In the genomic region with DNA sequence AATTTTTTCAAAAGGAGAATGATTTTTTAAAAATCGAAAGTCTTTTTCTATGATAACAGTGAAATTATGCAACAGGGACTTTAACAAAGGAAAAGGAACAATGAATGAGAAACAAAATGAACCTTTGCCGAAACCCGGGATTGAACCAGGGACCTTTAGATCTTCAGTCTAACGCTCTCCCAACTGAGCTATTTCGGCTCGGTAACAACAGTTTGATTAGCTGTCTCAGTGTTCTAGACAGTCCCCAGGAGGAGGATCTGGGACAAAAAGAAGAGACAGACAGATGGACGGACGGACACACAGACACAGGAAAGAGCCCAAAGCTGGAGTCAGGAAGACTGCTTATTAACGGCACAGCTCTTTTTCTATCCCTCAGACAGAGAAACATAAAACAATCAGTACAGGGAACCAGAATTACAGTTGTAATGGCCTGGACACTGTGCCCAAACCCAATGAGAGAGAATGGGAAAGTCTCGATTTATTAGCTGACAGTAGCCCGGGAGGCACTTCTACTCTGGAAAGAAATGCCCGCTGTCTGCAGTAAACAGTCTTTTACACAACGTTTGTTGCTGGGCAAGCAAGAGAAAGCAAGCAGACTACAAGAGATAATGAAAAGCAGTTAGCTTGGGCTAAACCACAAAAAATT, we compare ENCODE assay signal across 8 mouse cellular contexts. TPM values are rescaled to one million over a fixed set of nuclear protein-coding genes. Genes with fewer than 3 reads are reported as not detected.
A peak's percentile ranks its signal among the peaks of the same experiment; 100 is the strongest.
DNase-seq lines count a peak whose midpoint lies in the region; ATAC-seq lines count a peak whose summit lies in the region.

No protein-coding gene starts in this region.

- peaks cover 4% of the 10 kb centered on the region; the same call in 1 of the 2 replicates for H3K27me3 ChIP-seq in forebrain, embryonic 15.5 days
- H3K27me3 ChIP-seq in intestine, embryonic 14.5 days (replicated peaks; ENCODE audit: control insufficient read depth, insufficient read depth, low read length) = no peaks in the 10 kb centered on the region
- peaks cover 9% of the 10 kb centered on the region; the same call in 1 of the 2 replicates for H3K27me3 ChIP-seq in limb, embryonic 13.5 days
- H3K27me3 ChIP-seq in midbrain, embryonic 16.5 days (ENCODE audit: control insufficient read depth, insufficient read depth, low read depth, low read length) = peaks cover 6% of the 10 kb centered on the region

- WGBS in forebrain, embryonic 15.5 days = 2% methylated on average over 13 of the region's 13 CpGs
- WGBS in intestine, embryonic 14.5 days = 5% methylated on average over 13 of the region's 13 CpGs
- WGBS in limb, embryonic 13.5 days = 2% methylated on average over 13 of the region's 13 CpGs
- WGBS in midbrain, embryonic 16.5 days = 2% methylated on average over 13 of the region's 13 CpGs

- DNase-seq in kidney, adult 18-20 months = peak; percentile 6
- no peak for DNase-seq in kidney, postnatal 25 days
- DNase-seq in intestine, embryonic 14.5 days (ENCODE audit: low spot score) = peak; percentile 90
- peak; percentile 28 for DNase-seq in thymus, postnatal 4 days

- no peaks in the 10 kb centered on the region for H3K4me1 ChIP-seq in brown adipose tissue, adult 24 weeks (ENCODE audit: control insufficient read depth, insufficient read depth, insufficient read length, low read length)
- 0 out of 2 replicates have a peak, but pooled peaks cover 3% of the 10 kb centered on the region for H3K4me1 ChIP-seq in forebrain, embryonic 15.5 days
- no peaks in the 10 kb centered on the region for H3K4me1 ChIP-seq in intestine, embryonic 14.5 days (replicated peaks; ENCODE audit: control insufficient read depth, insufficient read depth, low read length)
- no peaks in the 10 kb centered on the region for H3K4me1 ChIP-seq in limb, embryonic 13.5 days
- no peaks in the 10 kb centered on the region; the same call in 1 of the 2 replicates for H3K4me1 ChIP-seq in midbrain, embryonic 16.5 days (ENCODE audit: control insufficient read depth, insufficient read depth, low read length)

- peak overlapping the region; percentile 24; the same call in 1 of the 2 replicates for H3K4me2 ChIP-seq in forebrain, embryonic 15.5 days (replicated peaks)
- H3K4me2 ChIP-seq in intestine, embryonic 14.5 days (ENCODE audit: low read length) = peak overlapping the region; percentile 50
- H3K4me2 ChIP-seq in limb, embryonic 13.5 days (replicated peaks) = peak overlapping the region; percentile 49
- peak overlapping the region; percentile 44 for H3K4me2 ChIP-seq in midbrain, embryonic 16.5 days (ENCODE audit: low read length)

- no peaks in the 10 kb centered on the region for H3K9me3 ChIP-seq in forebrain, embryonic 15.5 days
- H3K9me3 ChIP-seq in intestine, embryonic 14.5 days (ENCODE audit: control insufficient read depth, low read length) = no peaks in the 10 kb centered on the region
- H3K9me3 ChIP-seq in limb, embryonic 13.5 days = no peaks in the 10 kb centered on the region; the same call in 1 of the 2 replicates
- no peaks in the 10 kb centered on the region for H3K9me3 ChIP-seq in midbrain, embryonic 16.5 days (replicated peaks; ENCODE audit: control insufficient read depth, low read length, poor library complexity, severe bottlenecking)

- H3K4me3 ChIP-seq in brown adipose tissue, adult 24 weeks (ENCODE audit: insufficient read depth, low read depth, low read length) = peak overlapping the region; percentile 20; the same call in 1 of the 2 replicates
- H3K4me3 ChIP-seq in forebrain, embryonic 15.5 days = peak overlapping the region; percentile 20
- peak overlapping the region; percentile 41 for H3K4me3 ChIP-seq in intestine, embryonic 14.5 days (ENCODE audit: low read depth, low read length)
- H3K4me3 ChIP-seq in limb, embryonic 13.5 days = peak overlapping the region; percentile 34
- peak overlapping the region; percentile 26 for H3K4me3 ChIP-seq in midbrain, embryonic 16.5 days (ENCODE audit: low read depth, low read length)

- no peaks in the 10 kb centered on the region for H3K36me3 ChIP-seq in forebrain, embryonic 15.5 days
- no peaks in the 10 kb centered on the region for H3K36me3 ChIP-seq in intestine, embryonic 14.5 days (ENCODE audit: control insufficient read depth, insufficient read depth, low read length)
- H3K36me3 ChIP-seq in limb, embryonic 13.5 days = no peaks in the 10 kb centered on the region
- no peaks in the 10 kb centered on the region for H3K36me3 ChIP-seq in midbrain, embryonic 16.5 days (ENCODE audit: control insufficient read depth, insufficient read depth, low read length)

- H3K27ac ChIP-seq in brown adipose tissue, adult 24 weeks (replicated peaks; ENCODE audit: low read depth, low read length) = no peak overlapping the region
- H3K27ac ChIP-seq in forebrain, embryonic 15.5 days (replicated peaks) = no peak overlapping the region
- H3K27ac ChIP-seq in intestine, embryonic 14.5 days (ENCODE audit: low read depth) = no peak overlapping the region
- H3K27ac ChIP-seq in limb, embryonic 13.5 days = no peak overlapping the region
- H3K27ac ChIP-seq in midbrain, embryonic 16.5 days (ENCODE audit: low read length) = no peak overlapping the region

- no peak overlapping the region for H3K9ac ChIP-seq in forebrain, embryonic 15.5 days (replicated peaks)
- peak overlapping the region; percentile 20; the same call in 1 of the 2 replicates for H3K9ac ChIP-seq in intestine, embryonic 14.5 days (ENCODE audit: low read length)
- H3K9ac ChIP-seq in limb, embryonic 13.5 days = no peak overlapping the region
- H3K9ac ChIP-seq in midbrain, embryonic 16.5 days (ENCODE audit: low read depth, low read length) = 0 out of 2 replicates have a peak overlapping the region, but pooled peaks have one; percentile 30

- no peak for ATAC-seq in forebrain, embryonic 15.5 days (replicated peaks)
- no peak; the same call in 1 of the 2 replicates for ATAC-seq in intestine, embryonic 14.5 days (replicated peaks; ENCODE audit: low FRiP score, low TSS enrichment, low read depth)
- no peak for ATAC-seq in limb, embryonic 13.5 days (ENCODE audit: low FRiP score, low read depth)
- peak; percentile 68; the same call in 1 of the 2 replicates for ATAC-seq in midbrain, embryonic 16.5 days

RNA-seq across cellular contexts. Expression of gene Hist1h2br, which starts 49.3 kb away (rescaled TPM):
- polyA plus RNA-seq in brown adipose tissue, adult 24 weeks (2012; ENCODE audit: insufficient read depth, insufficient read length, missing spikeins) = not detected in 2 replicates
- 11.5 and 15.4 TPM in 2 replicates for polyA plus RNA-seq in forebrain, embryonic 15.5 days (2015; fragmentation: Nextera tagmentation; extraction: Ambion mirVana)
- 22.1 and 24.2 TPM in 2 replicates for polyA plus RNA-seq in intestine, embryonic 14.5 days (2014; fragmentation: Nextera tagmentation; extraction: Ambion mirVana)
- polyA plus RNA-seq in limb, embryonic 13.5 days (2015; fragmentation: Nextera tagmentation; extraction: Ambion mirVana) = 34.8 and 36.3 TPM in 2 replicates
- polyA plus RNA-seq in midbrain, embryonic 16.5 days (2015; fragmentation: Nextera tagmentation; extraction: Ambion mirVana) = 2.9 and 3.5 TPM in 2 replicates

RNA-seq across cellular contexts. Expression of gene Hist1h2ap, which starts 49.6 kb away (rescaled TPM):
- not detected in 2 replicates for polyA plus RNA-seq in brown adipose tissue, adult 24 weeks (2012; ENCODE audit: insufficient read depth, insufficient read length, missing spikeins)
- polyA plus RNA-seq in forebrain, embryonic 15.5 days (2015; fragmentation: Nextera tagmentation; extraction: Ambion mirVana) = 1,855 and 2,360 TPM in 2 replicates
- polyA plus RNA-seq in intestine, embryonic 14.5 days (2014; fragmentation: Nextera tagmentation; extraction: Ambion mirVana) = 4,338 and 4,830 TPM in 2 replicates
- polyA plus RNA-seq in limb, embryonic 13.5 days (2015; fragmentation: Nextera tagmentation; extraction: Ambion mirVana) = 3,649 and 3,737 TPM in 2 replicates
- 276 and 359 TPM in 2 replicates for polyA plus RNA-seq in midbrain, embryonic 16.5 days (2015; fragmentation: Nextera tagmentation; extraction: Ambion mirVana)

RNA-seq across cellular contexts. Expression of gene Hist1h4n, which starts 50.9 kb away (rescaled TPM):
- polyA plus RNA-seq in brown adipose tissue, adult 24 weeks (2012; ENCODE audit: insufficient read depth, insufficient read length, missing spikeins) = not detected in 2 replicates
- 6.1 and 9.4 TPM in 2 replicates for polyA plus RNA-seq in forebrain, embryonic 15.5 days (2015; fragmentation: Nextera tagmentation; extraction: Ambion mirVana)
- polyA plus RNA-seq in intestine, embryonic 14.5 days (2014; fragmentation: Nextera tagmentation; extraction: Ambion mirVana) = 20.6 and 22.9 TPM in 2 replicates
- polyA plus RNA-seq in limb, embryonic 13.5 days (2015; fragmentation: Nextera tagmentation; extraction: Ambion mirVana) = 20.5 and 21.8 TPM in 2 replicates
- polyA plus RNA-seq in midbrain, embryonic 16.5 days (2015; fragmentation: Nextera tagmentation; extraction: Ambion mirVana) = 2.6 and 2.8 TPM in 2 replicates

Comparison
In these comparisons a context has a peak if more than half of its experiments do, and no peak if none do; other contexts are left out.
1. DNase-seq: peak in kidney, adult 18-20 months (single experiment), intestine, embryonic 14.5 days (single experiment) and thymus, postnatal 4 days (single experiment); none in kidney, postnatal 25 days (0 of 2).
2. H3K9ac ChIP-seq: peak in intestine, embryonic 14.5 days (single experiment) and midbrain, embryonic 16.5 days (single experiment); none in forebrain, embryonic 15.5 days (single experiment) and limb, embryonic 13.5 days (single experiment).
3. RNA of gene Hist1h2ap, which starts 49.6 kb away (polyA plus RNA-seq): 4,338 to 4,830 TPM in intestine, embryonic 14.5 days, 3,649 to 3,737 TPM in limb, embryonic 13.5 days, 1,855 to 2,360 TPM in forebrain, embryonic 15.5 days and 276 to 359 TPM in midbrain, embryonic 16.5 days; not detected in brown adipose tissue, adult 24 weeks; every median in the first group is over 100 times any median in the second.
4. Peak in every context shown above with its lines, with median percentiles within 50 percentile points of each other: H3K4me3 ChIP-seq and H3K4me2 ChIP-seq.